Mouse (Mus musculus): Measurements from ENCODE around the gene Samm50. TPM values are rescaled to one million over a fixed set of nuclear protein-coding genes. Genes with fewer than 3 reads are reported as not detected.
A peak's percentile ranks its signal among the peaks of the same experiment; 100 is the strongest.

Samm50 gene
- total RNA-seq (2012; rRNA removed), result 55.3 and 63.8 TPM in 2 replicates
- 79.3 and 85.9 TPM in 2 replicates for total RNA-seq (2014; rRNA removed)
- 132 and 135 TPM in 2 replicates for polyA plus RNA-seq (2012; ENCODE audit: insufficient read length, low read depth)

- H3K27ac ChIP-seq (ENCODE audit: insufficient read depth, low read depth), result peak within 1 kb of the TSS; percentile 79
- peak within 1 kb of the TSS; percentile 81 for H3K9ac ChIP-seq (ENCODE audit: insufficient read depth, low read depth)
- peaks cover 3 to 41% of the 10 kb centered on the region in 2 experiments for H3K4me1 ChIP-seq (ENCODE audit: control insufficient read depth in 1 of 2, insufficient read depth in 2 of 2)
- dilution Hi-C loops (cut with MboI; ENCODE audit: extremely low pct_ligation_motif_present, extremely low pct_unique_long_range_greater_than_20kb, low sequenced_read_pairs), result no loop called here
- H3K9me3 ChIP-seq (replicated peaks; ENCODE audit: low read length), result no peaks in the 10 kb centered on the region
- peaks cover 7% of the 10 kb centered on the region for H3K79me2 ChIP-seq (replicated peaks; ENCODE audit: control insufficient read depth, extremely low read depth, insufficient read depth, poor library complexity, severe bottlenecking)
- in situ Hi-C loops (cut with MboI; ENCODE audit: low pct_ligation_motif_present, low pct_unique_long_range_greater_than_20kb, low sequenced_read_pairs), result no loop called here
- peaks cover 13 to 38% of the 10 kb centered on the region in 2 experiments for H3K36me3 ChIP-seq (replicated peaks in 1 of 2; ENCODE audit: control insufficient read depth in 1 of 2, insufficient read depth in 1 of 2, low read length in 1 of 2)
- H3K4me3 ChIP-seq (replicated peaks in 1 of 3; ENCODE audit: low read depth in 2 of 3, low read length in 2 of 3, poor library complexity in 1 of 3), result peak within 1 kb of the TSS; percentile 71 to 93 (median 92)
- H3K4me2 ChIP-seq (ENCODE audit: insufficient read depth, low read depth, poor library complexity, severe bottlenecking), result peak within 1 kb of the TSS; percentile 82; the same call in 1 of the 2 replicates
- TF ChIP-seq CHD2 (IDR thresholded peaks at IDR 0.05; ENCODE audit: low read length) (peak; percentile 96), MEF2A (IDR thresholded peaks at IDR 0.05; ENCODE audit: borderline replicate concordance, low read depth, low read length) (no peak; the same call in 1 of the 2 replicates), SMC3 (IDR thresholded peaks at IDR 0.05; ENCODE audit: low read depth, low read length) (no peak), EP300 (IDR thresholded peaks at IDR 0.05; ENCODE audit: low read length) (no peak), IRF4 (IDR thresholded peaks at IDR 0.05; ENCODE audit: low read depth, low read length) (peak; percentile 9; the same call in 1 of the 2 replicates), CHD1 (IDR thresholded peaks at IDR 0.05; ENCODE audit: low read depth, low read length) (no peak), POLR2A (IDR thresholded peaks at IDR 0.05; ENCODE audit: low read depth, low read length) (peak; percentile 94), JUN (IDR thresholded peaks at IDR 0.05; ENCODE audit: insufficient read depth, low read depth, low read length) (no peak), PAX5 (IDR thresholded peaks at IDR 0.05; ENCODE audit: low read length) (no peak), ZC3H11A (IDR thresholded peaks at IDR 0.05; ENCODE audit: low read depth, low read length) (no peak), E2F4 (IDR thresholded peaks at IDR 0.05; ENCODE audit: insufficient replicate concordance, low read depth, low read length) (no peak), GABPA (IDR thresholded peaks at IDR 0.05; ENCODE audit: insufficient replicate concordance, low read depth, low read length) (peak; percentile 10; the same call in 1 of the 2 replicates), USF1 (IDR thresholded peaks at IDR 0.05; ENCODE audit: low read depth, low read length) (no peak), ELF1 (IDR thresholded peaks at IDR 0.05; ENCODE audit: low read depth, low read length) (peak; percentile 93), RCOR1 (conservative IDR thresholded peaks at IDR 0.05; ENCODE audit: low read depth, low read length) (0 out of 2 replicates have a peak, but pooled peaks have one; percentile 29), BHLHE40 (IDR thresholded peaks at IDR 0.05; ENCODE audit: low read depth, low read length) (peak; percentile 86), POLR2AphosphoS2 (IDR thresholded peaks at IDR 0.05; ENCODE audit: low read depth, low read length) (peak; percentile 69; the same call in 1 of the 2 replicates), ZNF384 (IDR thresholded peaks at IDR 0.05; ENCODE audit: low read depth, low read length) (no peak), MYC (IDR thresholded peaks at IDR 0.05; ENCODE audit: low read depth, low read length) (peak; percentile 79; the same call in 1 of the 2 replicates), JUND (conservative IDR thresholded peaks at IDR 0.05; ENCODE audit: low read depth, low read length) (no peak), TBP (conservative IDR thresholded peaks at IDR 0.05; ENCODE audit: low read depth, low read length) (peak; percentile 76; the same call in 1 of the 2 replicates), TCF12 (IDR thresholded peaks at IDR 0.05; ENCODE audit: low read depth, low read length) (peak; percentile 88), MAX (IDR thresholded peaks at IDR 0.05; ENCODE audit: low read length) (peak; percentile 88), ETS1 (conservative IDR thresholded peaks at IDR 0.05; ENCODE audit: low read depth, low read length) (no peak), ZKSCAN1 (IDR thresholded peaks at IDR 0.05; ENCODE audit: borderline replicate concordance, low read depth, low read length) (no peak), MAZ (IDR thresholded peaks at IDR 0.05; ENCODE audit: low read depth, low read length) (no peak), UBTF (IDR thresholded peaks at IDR 0.05; ENCODE audit: low read depth, low read length) (no peak), USF2 (conservative IDR thresholded peaks at IDR 0.05; ENCODE audit: low read depth, low read length) (no peak), MAFK (IDR thresholded peaks at IDR 0.05; ENCODE audit: insufficient replicate concordance, low read length) (0 out of 2 replicates have a peak, but pooled peaks have one; percentile 15), SIN3A (IDR thresholded peaks at IDR 0.05; ENCODE audit: low read length) (peak; percentile 84; the same call in 1 of the 2 replicates), NRF1 (IDR thresholded peaks at IDR 0.05; ENCODE audit: low read depth, low read length) (peak; percentile 68), MXI1 (IDR thresholded peaks at IDR 0.05; ENCODE audit: low read depth, low read length) (peak; percentile 93), ZMIZ1 (IDR thresholded peaks at IDR 0.05; ENCODE audit: low read depth, low read length) (peak; percentile 75; the same call in 1 of the 2 replicates), NELFE (IDR thresholded peaks at IDR 0.05; ENCODE audit: low read depth, low read length) (peak; percentile 95), CTCF (conservative IDR thresholded peaks at IDR 0.05 in 1 of 2, IDR thresholded peaks at IDR 0.05 in 1 of 2; ENCODE audit: low read depth in 2 of 2, low read length in 2 of 2) (peak in 1 of 2 experiments; percentile 25; a peak in 2 of 4 replicates), RAD21 (IDR thresholded peaks at IDR 0.05; ENCODE audit: low read depth, low read length) (no peak; the same call in 1 of the 2 replicates), HCFC1 (IDR thresholded peaks at IDR 0.05; ENCODE audit: low read depth, low read length) (peak; percentile 90), KAT2A (IDR thresholded peaks at IDR 0.05; ENCODE audit: insufficient replicate concordance, low read length) (peak; percentile 93; the same call in 1 of the 2 replicates)
- peak; percentile 97 for DNase-seq (ENCODE audit: extremely low read depth)
- no peaks in the 10 kb centered on the region for H3K27me3 ChIP-seq (replicated peaks)
Measured at GRCm38 (mm10) chr15:84192058-84192791, at the start of gene Samm50. Gene Samm50 (plus strand): TSS chr15:84192241.

Measured in CH12.LX (cell line).